Mouse (Mus musculus): ENCODE measurements around the gene Mad2l1bp.

- TF ChIP-seq TCF12 (IDR thresholded peaks at IDR 0.05; ENCODE audit: insufficient read depth, poor library complexity, severe bottlenecking) (no peak), CEBPB (IDR thresholded peaks at IDR 0.05; ENCODE audit: insufficient read depth, poor library complexity, severe bottlenecking) (no peak), POLR2A (IDR thresholded peaks at IDR 0.05; ENCODE audit: insufficient read length, low read depth) (no peak), USF1 (IDR thresholded peaks at IDR 0.05; ENCODE audit: low read depth) (no peak), TCF3 (IDR thresholded peaks at IDR 0.05; ENCODE audit: insufficient read length, low read depth) (no peak), REST (IDR thresholded peaks at IDR 0.05; ENCODE audit: insufficient read depth, insufficient read length) (no peak), MAX (IDR thresholded peaks at IDR 0.05; ENCODE audit: low read depth) (no peak)
These were observed 12.1 kb upstream of the Mad2l1bp start for GRCm38 (mm10) chr17:46165460-46165859.
